Mouse (Mus musculus): Measurements from ENCODE around the gene Trappc10. TPM values are rescaled to one million over a fixed set of nuclear protein-coding genes. Genes with fewer than 3 reads are reported as not detected.

Trappc10 gene
- polyA plus RNA-seq, 1 experiment = 62.8 TPM

GRCm38 (mm10) chr10:78168792-78169191, 75.6 kb downstream of the Trappc10 start:
- TF ChIP-seq CTCF (IDR thresholded peaks at IDR 0.05; ENCODE audit: extremely low read depth, insufficient read depth, low read length) = no peak
- no peak for TF ChIP-seq POLR2A (IDR thresholded peaks at IDR 0.05; ENCODE audit: extremely low read depth, insufficient read depth, low read length)
- Histone ChIP-seq H3K27ac (ENCODE audit: insufficient read depth, low read length) (no peak overlapping the region), H3K4me3 (ENCODE audit: insufficient read depth, low read length) (peak overlapping the region; percentile 90), H3K4me1 (ENCODE audit: control insufficient read depth, insufficient read depth, low read length) (peaks cover 4% of the 10 kb centered on the region)

GRCm38 (mm10) chr10:78167775-78168174, 76.7 kb downstream of the Trappc10 start:
- Histone ChIP-seq H3K4me3 (ENCODE audit: insufficient read depth, low read length) (no peak overlapping the region), H3K27ac (ENCODE audit: insufficient read depth, low read length) (no peak overlapping the region), H3K4me1 (ENCODE audit: control insufficient read depth, insufficient read depth, low read length) (peaks cover 4% of the 10 kb centered on the region)
- TF ChIP-seq CTCF (IDR thresholded peaks at IDR 0.05; ENCODE audit: extremely low read depth, insufficient read depth, low read length) (no peak), POLR2A (IDR thresholded peaks at IDR 0.05; ENCODE audit: extremely low read depth, insufficient read depth, low read length) (no peak)

GRCm38 (mm10) chr10:78167333-78167732, 77.1 kb downstream of the Trappc10 start:
- Histone ChIP-seq H3K27ac (ENCODE audit: insufficient read depth, low read length) (no peak overlapping the region), H3K4me1 (ENCODE audit: control insufficient read depth, insufficient read depth, low read length) (peaks cover 4% of the 10 kb centered on the region), H3K4me3 (ENCODE audit: insufficient read depth, low read length) (no peak overlapping the region)
- TF ChIP-seq POLR2A (IDR thresholded peaks at IDR 0.05; ENCODE audit: extremely low read depth, insufficient read depth, low read length) = no peak
- no peak for TF ChIP-seq CTCF (IDR thresholded peaks at IDR 0.05; ENCODE audit: extremely low read depth, insufficient read depth, low read length)

- H3K27ac ChIP-seq (ENCODE audit: insufficient read depth, low read length) = no peak overlapping the region
- TF ChIP-seq POLR2A (IDR thresholded peaks at IDR 0.05; ENCODE audit: extremely low read depth, insufficient read depth, low read length) = no peak
- TF ChIP-seq CTCF (IDR thresholded peaks at IDR 0.05; ENCODE audit: extremely low read depth, insufficient read depth, low read length) = no peak
- no peak overlapping the region for H3K4me3 ChIP-seq (ENCODE audit: insufficient read depth, low read length)
- peaks cover 4% of the 10 kb centered on the region for H3K4me1 ChIP-seq (ENCODE audit: control insufficient read depth, insufficient read depth, low read length)
These were observed 79.0 kb downstream of the Trappc10 start for GRCm38 (mm10) chr10:78165256-78166005.

- no peak overlapping the region for H3K27ac ChIP-seq (ENCODE audit: insufficient read depth, low read length)
- H3K4me1 ChIP-seq (ENCODE audit: control insufficient read depth, insufficient read depth, low read length) = peaks cover 4% of the 10 kb centered on the region
- TF ChIP-seq POLR2A (IDR thresholded peaks at IDR 0.05; ENCODE audit: extremely low read depth, insufficient read depth, low read length) (no peak), CTCF (IDR thresholded peaks at IDR 0.05; ENCODE audit: extremely low read depth, insufficient read depth, low read length) (no peak)
- no peak overlapping the region for H3K4me3 ChIP-seq (ENCODE audit: insufficient read depth, low read length)
These were observed 79.7 kb downstream of the Trappc10 start for GRCm38 (mm10) chr10:78164786-78165185.

GRCm38 (mm10) chr10:78163923-78164322, 80.5 kb downstream of the Trappc10 start:
- Histone ChIP-seq H3K4me3 (ENCODE audit: insufficient read depth, low read length) (no peak overlapping the region), H3K27ac (ENCODE audit: insufficient read depth, low read length) (no peak overlapping the region), H3K4me1 (ENCODE audit: control insufficient read depth, insufficient read depth, low read length) (peaks cover 4% of the 10 kb centered on the region)
- TF ChIP-seq POLR2A (IDR thresholded peaks at IDR 0.05; ENCODE audit: extremely low read depth, insufficient read depth, low read length) (no peak), CTCF (IDR thresholded peaks at IDR 0.05; ENCODE audit: extremely low read depth, insufficient read depth, low read length) (peak; percentile 76)

- no peak overlapping the region for H3K27ac ChIP-seq (ENCODE audit: insufficient read depth, low read length)
These were observed 81.2 kb downstream of the Trappc10 start for GRCm38 (mm10) chr10:78163241-78163640.

GRCm38 (mm10) chr10:78162646-78163045, 81.8 kb downstream of the Trappc10 start:
- TF ChIP-seq POLR2A (IDR thresholded peaks at IDR 0.05; ENCODE audit: extremely low read depth, insufficient read depth, low read length) (no peak), CTCF (IDR thresholded peaks at IDR 0.05; ENCODE audit: extremely low read depth, insufficient read depth, low read length) (no peak)
- no peaks in the 10 kb centered on the region for H3K4me1 ChIP-seq (ENCODE audit: control insufficient read depth, insufficient read depth, low read length)
- H3K4me3 ChIP-seq (ENCODE audit: insufficient read depth, low read length) = no peak overlapping the region
- no peak overlapping the region for H3K27ac ChIP-seq (ENCODE audit: insufficient read depth, low read length)

More at GRCm38 (mm10) chr10:78163241-78163640, 81.2 kb downstream of the Trappc10 start:
- Histone ChIP-seq H3K4me1 (ENCODE audit: control insufficient read depth, insufficient read depth, low read length) (no peaks in the 10 kb centered on the region), H3K4me3 (ENCODE audit: insufficient read depth, low read length) (no peak overlapping the region)
- TF ChIP-seq POLR2A (IDR thresholded peaks at IDR 0.05; ENCODE audit: extremely low read depth, insufficient read depth, low read length) = no peak
- TF ChIP-seq CTCF (IDR thresholded peaks at IDR 0.05; ENCODE audit: extremely low read depth, insufficient read depth, low read length) = no peak

GRCm38 (mm10) chr10:78161096-78161495, 83.3 kb downstream of the Trappc10 start:
- Histone ChIP-seq H3K27ac (ENCODE audit: insufficient read depth, low read length) (no peak overlapping the region), H3K4me3 (ENCODE audit: insufficient read depth, low read length) (no peak overlapping the region), H3K4me1 (ENCODE audit: control insufficient read depth, insufficient read depth, low read length) (no peaks in the 10 kb centered on the region)
- TF ChIP-seq POLR2A (IDR thresholded peaks at IDR 0.05; ENCODE audit: extremely low read depth, insufficient read depth, low read length) = no peak

- 0 out of 2 replicates have a peak, but pooled peaks have one; percentile 3 for TF ChIP-seq POLR2A (IDR thresholded peaks at IDR 0.05; ENCODE audit: extremely low read depth, insufficient read depth, low read length)
- TF ChIP-seq CTCF (IDR thresholded peaks at IDR 0.05; ENCODE audit: extremely low read depth, insufficient read depth, low read length) = no peak
- H3K27ac ChIP-seq (ENCODE audit: insufficient read depth, low read length) = no peak overlapping the region
- no peak overlapping the region for H3K4me3 ChIP-seq (ENCODE audit: insufficient read depth, low read length)
- no peaks in the 10 kb centered on the region for H3K4me1 ChIP-seq (ENCODE audit: control insufficient read depth, insufficient read depth, low read length)
These were observed 83.9 kb downstream of the Trappc10 start for GRCm38 (mm10) chr10:78160369-78161095.

Data from cortical plate, adult 2 months (tissue).